Mouse (Mus musculus) forelimb bud, embryonic 11.5 days (tissue): ENCODE measurements around the gene Olfr503.
"Not testable (repeated sequence)": the region's sequence is repeated elsewhere in the genome, so short reads cannot be mapped to it uniquely, and the experiment has no call there.

Source experiments
- DNase-seq: peaks from one replicate; pipeline ENCODE4 v3.0.0-alpha.2; 2012; ENCODE audit warnings: low read depth, low spot score

Olfr503 gene

DNA sequence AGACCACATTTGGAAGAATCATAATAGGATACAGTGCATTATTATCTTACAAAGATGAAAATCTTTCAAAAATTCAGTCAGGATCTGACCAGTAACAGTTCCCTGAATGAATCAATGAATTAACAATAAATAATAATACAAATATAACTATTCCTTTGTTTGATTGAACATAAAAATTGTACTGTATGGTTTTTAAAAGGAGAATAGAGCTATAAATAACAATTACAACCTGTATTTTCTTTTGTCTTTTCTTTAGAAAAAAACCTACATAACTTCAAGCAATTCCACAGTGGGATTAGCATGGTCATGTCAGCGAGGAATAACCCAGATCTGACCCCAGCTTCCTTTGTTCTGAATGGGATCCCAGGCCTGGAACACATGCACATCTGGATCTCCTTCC is at the start of gene Olfr503:
Gene Olfr503 (plus strand): TSS at position 301 of the 400 bp plus-strand sequence.
- not testable (repeated sequence) for DNase-seq

DNA sequence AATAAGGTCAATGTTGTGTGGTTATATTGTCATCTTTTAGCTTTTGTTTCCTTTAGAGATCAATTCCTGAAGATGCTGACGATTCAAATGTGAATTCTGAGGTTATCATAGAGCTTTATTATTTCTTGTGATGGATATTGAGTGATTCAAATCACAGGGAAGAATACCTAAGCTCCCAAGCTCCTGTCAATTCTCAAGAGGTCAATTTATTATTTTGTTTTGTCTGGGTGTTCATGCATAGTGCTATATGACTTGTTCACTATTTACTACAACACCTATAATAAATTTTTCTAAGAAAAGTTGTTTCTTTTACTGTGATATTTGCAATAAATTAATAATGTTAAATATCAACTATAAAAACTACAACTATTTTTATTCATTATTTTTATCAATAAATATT is 19.4 kb upstream of the Olfr503 start, which contains the start of gene Olfr502:
Gene Olfr502 (minus strand): TSS at position 101 of the 400 bp plus-strand sequence.
- DNase-seq: no peak

DNA sequence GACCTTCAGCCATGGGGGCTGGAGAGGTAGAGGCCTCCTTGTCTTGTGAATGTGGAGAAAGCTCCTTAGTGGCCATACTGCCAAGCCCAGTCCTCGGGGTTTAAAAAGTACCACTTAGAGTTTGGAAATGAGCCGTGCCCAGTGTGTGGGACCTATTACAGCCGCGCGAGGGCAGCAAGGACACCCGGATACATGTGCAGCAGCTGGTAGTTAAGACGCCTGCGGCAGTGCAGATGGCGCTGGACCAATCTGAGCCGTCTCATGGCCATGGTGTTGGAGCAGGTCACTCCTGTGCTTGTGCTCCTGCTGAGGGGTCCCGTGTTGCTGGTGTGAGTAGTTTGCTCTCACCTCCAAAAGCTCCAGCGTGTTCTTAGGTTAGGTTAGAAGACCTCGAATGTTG is 1.9 kb upstream of the Olfr503 start:
- no peak for DNase-seq

DNA sequence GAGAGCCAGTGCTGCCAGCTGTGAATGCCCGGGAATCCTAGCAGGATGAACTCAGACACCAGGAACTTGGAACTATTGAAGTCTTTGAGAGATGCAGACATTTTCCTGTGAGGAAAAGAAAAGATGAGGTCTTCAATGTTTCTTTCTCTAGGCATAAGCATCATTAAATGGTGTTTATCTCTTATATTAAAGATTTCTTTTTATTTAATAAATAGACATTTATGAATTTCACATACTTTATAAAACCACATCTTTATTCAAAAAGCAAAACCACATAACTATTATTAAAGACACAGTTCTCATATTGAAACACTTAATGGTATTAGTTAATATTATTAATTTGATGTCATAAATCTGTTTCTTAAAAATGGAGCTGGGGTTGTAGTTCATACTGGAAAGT is 21.4 kb downstream of the Olfr503 start, which contains the start of gene Olfr504:
Gene Olfr504 (minus strand): TSS at position 101 of the 400 bp plus-strand sequence.
- DNase-seq: no peak

DNA sequence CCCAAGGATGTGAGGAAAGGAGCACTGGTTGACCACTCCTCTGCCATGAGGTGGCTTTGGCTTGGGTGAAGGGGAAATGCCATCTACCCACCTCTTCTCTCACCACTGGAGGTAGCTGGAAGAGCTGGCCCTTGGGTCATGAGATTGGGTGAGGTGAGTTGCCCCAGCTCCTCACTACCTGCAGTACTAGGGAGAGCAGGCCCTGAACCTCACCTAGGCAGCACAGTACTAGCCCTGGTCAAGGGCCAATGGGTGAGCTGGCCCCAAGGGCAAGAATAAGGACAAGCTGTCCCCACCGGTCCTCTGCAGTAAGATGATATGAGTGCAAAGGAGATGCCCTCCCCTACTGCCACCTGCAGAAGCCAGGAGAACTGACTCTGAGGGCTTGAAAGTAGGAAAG is 45.5 kb downstream of the Olfr503 start:
- DNase-seq: no peak
